Mouse (Mus musculus): ENCODE results near the gene Ccnj.
A peak's percentile ranks its signal among the peaks of the same experiment; 100 is the strongest.

Gene Ccnj

GRCm38 (mm10) chr19:40830703-40831415, at the start of gene Ccnj:
Gene Ccnj (plus strand): TSS chr19:40831279.
- peak; percentile 70 for DNase-seq (ENCODE audit: low read depth, low spot score)

- DNase-seq (ENCODE audit: low read depth, low spot score), result no peak
These were observed 42.9 kb upstream of the Ccnj start for GRCm38 (mm10) chr19:40788004-40788714.

GRCm38 (mm10) chr19:40788715-40789084, 42.4 kb upstream of the Ccnj start:
- DNase-seq (ENCODE audit: low read depth, low spot score), result no peak

GRCm38 (mm10) chr19:40805176-40805737, 25.8 kb upstream of the Ccnj start:
- DNase-seq (ENCODE audit: low read depth, low spot score), result peak; percentile 10

DNA sequence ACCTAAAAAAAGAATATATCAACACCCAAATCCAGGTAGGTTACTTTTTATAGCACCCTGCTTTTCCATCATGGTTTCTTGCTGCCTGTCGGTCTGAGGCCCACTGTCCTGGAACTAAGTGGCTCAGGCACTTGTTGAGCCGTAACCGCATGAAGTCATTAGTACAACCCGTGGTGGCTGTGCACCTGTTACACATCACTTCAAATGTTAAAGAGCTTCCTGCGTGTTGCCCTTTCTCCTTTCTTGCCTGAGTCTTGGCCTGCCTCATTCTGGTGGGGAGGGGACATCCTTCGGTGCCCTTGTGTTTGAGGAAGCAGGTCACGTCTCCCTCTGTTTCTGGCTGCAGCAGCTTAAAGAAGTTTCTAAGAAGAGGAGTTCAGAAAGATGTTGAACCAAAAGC, 21.2 kb upstream of the Ccnj start:
- no peak for DNase-seq (ENCODE audit: low read depth, low spot score)

GRCm38 (mm10) chr19:40811840-40812239, 19.2 kb upstream of the Ccnj start:
- no peak for DNase-seq (ENCODE audit: low read depth, low spot score)

- no peak for DNase-seq (ENCODE audit: low read depth, low spot score)
These were observed 18.3 kb upstream of the Ccnj start for GRCm38 (mm10) chr19:40812778-40813177.

- DNase-seq (ENCODE audit: low read depth, low spot score), result no peak
These were observed 17.7 kb upstream of the Ccnj start for GRCm38 (mm10) chr19:40813385-40813784.

DNA sequence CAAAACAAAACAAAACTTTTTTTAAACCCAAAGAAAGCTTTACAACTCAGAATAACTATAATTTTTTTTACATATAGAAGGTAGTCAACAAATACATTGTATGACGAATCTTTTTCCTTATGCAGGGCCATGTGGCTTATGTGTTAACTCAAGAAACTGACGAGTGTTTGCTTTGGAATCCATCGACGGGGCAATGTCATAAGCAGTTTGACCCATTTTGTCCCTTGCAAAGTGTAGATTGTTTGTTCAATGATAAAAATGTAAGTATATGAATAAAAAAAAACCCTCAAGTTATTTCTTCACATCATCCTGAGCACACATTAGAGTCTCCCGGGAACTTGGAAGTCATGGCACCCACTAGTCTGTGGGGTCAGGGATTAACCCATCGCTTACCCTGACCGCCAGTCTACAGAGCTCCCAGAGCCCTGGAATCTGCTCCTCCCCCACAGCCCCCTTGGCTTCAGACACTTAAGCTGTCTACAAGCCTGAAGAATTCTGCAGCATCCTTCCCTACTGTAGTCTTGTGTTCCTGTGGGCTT, 15.4 kb upstream of the Ccnj start:
- DNase-seq (ENCODE audit: low read depth, low spot score), result no peak

DNA sequence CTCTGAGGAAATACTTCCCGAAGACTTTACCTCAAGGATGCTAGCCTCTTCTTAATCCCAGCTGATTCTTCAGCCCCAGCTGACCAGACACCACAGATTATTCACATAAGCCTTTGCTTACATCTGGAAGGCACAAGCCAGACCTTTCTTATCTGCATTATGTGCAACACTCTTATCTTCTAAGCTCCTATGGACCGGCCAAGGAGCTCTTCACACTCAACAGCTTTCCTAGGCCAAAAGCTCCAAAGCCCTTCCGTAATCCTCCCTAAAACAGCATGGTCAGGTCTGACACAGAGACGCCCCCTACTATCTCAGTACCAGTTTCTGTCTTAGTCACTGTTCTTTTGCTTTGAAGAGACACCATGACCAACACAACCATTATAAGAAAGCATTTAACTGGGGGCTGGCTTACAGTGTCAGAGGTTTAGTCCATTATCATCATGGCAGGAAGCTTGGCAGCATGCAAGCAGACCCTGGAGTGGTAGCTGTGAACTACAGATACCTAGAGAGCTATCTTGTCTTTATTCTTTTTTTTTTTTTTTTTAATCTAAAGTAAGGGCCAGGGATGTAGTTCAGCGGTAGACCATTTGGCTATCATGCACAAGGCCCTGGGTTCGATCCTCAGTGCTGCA, 13.1 kb upstream of the Ccnj start:
- no peak for DNase-seq (ENCODE audit: low read depth, low spot score)

DNA sequence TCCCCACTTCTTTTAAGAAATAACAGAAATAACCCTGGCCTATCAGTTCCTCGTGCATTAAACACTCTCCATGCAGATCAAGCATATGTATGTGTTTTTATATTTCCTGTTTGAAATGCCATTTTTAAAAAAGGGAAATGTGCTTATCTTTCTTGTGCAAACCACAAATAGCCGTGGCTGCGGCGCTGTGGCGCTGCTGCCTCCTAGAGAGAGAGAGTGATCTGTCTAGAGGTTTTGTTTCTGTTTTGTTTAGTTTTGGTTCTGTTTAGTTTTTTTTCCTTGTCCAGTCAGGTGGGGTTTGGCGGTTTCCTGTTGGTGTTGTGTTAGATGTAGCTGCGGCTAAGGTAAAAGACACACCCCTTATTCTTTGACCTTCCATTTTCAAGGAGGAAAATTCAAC, 12.3 kb upstream of the Ccnj start:
- no peak for DNase-seq (ENCODE audit: low read depth, low spot score)

DNA sequence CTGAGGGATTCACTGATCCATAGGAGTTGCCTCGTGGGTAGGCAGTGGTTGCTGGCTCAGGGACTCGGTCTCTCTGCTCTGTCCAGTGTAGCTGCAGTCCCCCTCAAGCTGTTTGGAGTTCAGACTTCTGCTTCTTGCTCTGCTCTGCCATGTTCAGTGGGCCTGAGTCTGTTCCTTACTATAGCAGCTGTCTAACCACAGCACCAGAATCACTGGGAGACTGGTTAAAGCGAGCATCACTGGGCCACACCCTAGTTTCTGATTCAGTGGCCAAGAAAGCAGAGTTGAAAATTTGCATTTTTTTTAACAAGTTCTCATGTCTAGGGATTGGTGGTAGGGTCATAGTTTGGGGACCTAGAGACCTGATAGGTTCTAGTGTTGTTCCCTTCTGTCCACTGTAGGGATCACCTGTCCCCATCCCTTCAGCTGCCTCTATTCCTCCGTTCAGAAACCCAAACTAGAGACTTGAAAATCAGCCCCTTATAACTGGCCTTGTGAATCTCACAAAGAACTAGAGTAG, 9.7 kb upstream of the Ccnj start:
- no peak for DNase-seq (ENCODE audit: low read depth, low spot score)

DNA sequence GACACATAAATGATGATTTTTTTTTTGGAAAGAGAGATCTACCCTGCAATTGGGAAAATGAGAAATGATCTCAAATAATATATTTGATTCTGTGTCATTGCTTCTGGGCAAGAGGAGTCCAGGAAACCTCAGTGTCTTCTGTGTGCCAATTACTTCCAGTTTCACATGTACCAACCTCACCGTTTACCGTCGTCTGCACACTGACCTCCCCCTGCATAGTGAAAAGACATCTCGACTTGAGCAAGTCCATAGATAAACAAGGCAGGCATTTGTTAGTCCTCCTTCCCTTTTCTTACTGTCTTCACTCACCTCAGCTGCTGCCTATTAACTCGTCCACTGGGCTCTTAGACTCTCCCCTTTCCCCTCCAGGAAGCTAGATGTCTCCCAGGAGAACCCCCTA, 5.4 kb upstream of the Ccnj start:
- no peak for DNase-seq (ENCODE audit: low read depth, low spot score)

DNA sequence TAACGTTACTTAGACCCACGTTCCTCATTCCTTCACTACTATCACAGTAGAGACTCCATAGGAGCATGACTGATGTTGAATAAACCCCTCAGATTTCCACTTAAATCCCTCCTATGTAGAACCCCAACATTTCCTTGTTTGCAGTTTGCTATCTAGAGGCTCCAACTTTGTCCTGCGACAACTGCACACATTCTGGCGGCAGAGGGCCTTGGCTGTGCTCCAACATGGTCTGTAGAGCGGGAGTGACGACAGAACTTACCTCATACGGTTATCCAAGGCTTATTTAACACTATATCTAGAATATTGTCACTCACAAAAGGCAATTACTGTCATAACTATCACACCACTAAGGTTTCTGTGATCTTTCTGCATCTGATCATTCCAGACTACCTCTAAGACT, 4.3 kb upstream of the Ccnj start:
- no peak for DNase-seq (ENCODE audit: low read depth, low spot score)

- no peak for DNase-seq (ENCODE audit: low read depth, low spot score)
These were observed 881 bp upstream of the Ccnj start for GRCm38 (mm10) chr19:40830198-40830597.

- DNase-seq (ENCODE audit: low read depth, low spot score), result peak; percentile 38
These were observed 530 bp downstream of the Ccnj start for GRCm38 (mm10) chr19:40831416-40832201.

GRCm38 (mm10) chr19:40832361-40832760, 1.3 kb downstream of the Ccnj start:
- no peak for DNase-seq (ENCODE audit: low read depth, low spot score)

- no peak for DNase-seq (ENCODE audit: low read depth, low spot score)
These were observed 3.4 kb downstream of the Ccnj start for GRCm38 (mm10) chr19:40834436-40834835.

DNA sequence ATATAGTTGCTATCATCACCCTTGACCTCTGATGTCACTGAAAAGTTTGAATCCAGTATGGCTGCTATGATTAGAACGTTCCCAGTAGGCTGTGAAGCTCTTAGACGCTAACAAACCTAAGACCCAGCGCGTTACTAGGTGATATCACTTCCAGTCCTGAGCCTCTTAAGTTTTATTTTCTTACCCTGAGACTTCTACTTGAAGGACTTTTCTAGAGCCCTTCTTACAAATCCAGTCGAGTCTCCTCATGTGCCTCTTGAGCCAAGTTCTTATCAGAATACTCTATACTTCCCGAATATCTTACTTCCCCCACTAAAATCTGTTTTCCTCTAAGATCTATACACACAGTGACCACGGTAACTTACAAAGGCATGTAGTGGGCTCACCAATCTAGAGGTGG, 7.1 kb downstream of the Ccnj start:
- DNase-seq (ENCODE audit: low read depth, low spot score), result no peak

- DNase-seq (ENCODE audit: low read depth, low spot score), result no peak
These were observed 9.2 kb downstream of the Ccnj start for GRCm38 (mm10) chr19:40840303-40840702.

DNA sequence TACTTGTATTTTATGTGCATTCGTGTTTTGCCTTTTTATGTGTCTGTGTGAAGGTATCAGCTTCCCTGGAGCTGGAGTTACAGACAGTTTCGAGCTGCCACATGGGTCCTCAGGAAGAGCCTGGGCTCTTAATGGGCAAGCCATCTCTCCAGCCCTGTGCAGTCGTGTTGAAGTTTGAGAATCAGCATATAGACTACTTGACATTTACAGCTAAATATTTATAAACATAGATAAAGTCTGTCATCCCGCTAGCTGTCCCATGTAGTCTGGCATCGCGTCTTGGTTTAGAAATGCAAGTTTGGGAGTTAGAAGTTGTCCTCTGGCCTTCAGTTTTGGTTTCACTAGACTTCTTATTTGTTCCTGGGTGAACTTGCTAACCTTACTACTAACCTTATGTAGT, 10.0 kb downstream of the Ccnj start:
- DNase-seq (ENCODE audit: low read depth, low spot score), result no peak
